Mouse (Mus musculus): Measurements from ENCODE around the gene Sgms1. TPM values are rescaled to one million over a fixed set of nuclear protein-coding genes. Genes with fewer than 3 reads are reported as not detected.

Gene Sgms1
- polyA plus RNA-seq, 1 experiment from 2014 or later, result 19.2 TPM

GRCm38 (mm10) chr19:32387403-32388190 lies 1.9 kb downstream of the Sgms1 start:
- 1% methylated on average over 60 of the region's 74 CpGs for WGBS
- peak overlapping the region; percentile 84 for H3K4me3 ChIP-seq (replicated peaks; ENCODE audit: low read length)
- H3K27ac ChIP-seq, result peak overlapping the region; percentile 97
- peaks cover 19% of the 10 kb centered on the region for H3K4me1 ChIP-seq (replicated peaks; ENCODE audit: control insufficient read depth, insufficient read depth, low read length)
- peak overlapping the region; percentile 82 for H3K9ac ChIP-seq
- H3K36me3 ChIP-seq (replicated peaks; ENCODE audit: control insufficient read depth, insufficient read depth), result no peaks in the 10 kb centered on the region
- H3K9me3 ChIP-seq (ENCODE audit: control insufficient read depth, low read length), result no peaks in the 10 kb centered on the region
- DNase-seq (ENCODE audit: low spot score) (no peak), ATAC-seq (ENCODE audit: low FRiP score) (peak; percentile 0)
- peak overlapping the region; percentile 87 for H3K4me2 ChIP-seq (replicated peaks)
- no peaks in the 10 kb centered on the region for H3K27me3 ChIP-seq (ENCODE audit: control insufficient read depth, insufficient read depth, low read length)

- no peak for ATAC-seq (ENCODE audit: low FRiP score)
- Histone ChIP-seq H3K4me3 (replicated peaks; ENCODE audit: low read length) (peak overlapping the region; percentile 84), H3K4me1 (replicated peaks; ENCODE audit: control insufficient read depth, insufficient read depth, low read length) (peaks cover 21% of the 10 kb centered on the region), H3K9ac (peak overlapping the region; percentile 82), H3K4me2 (replicated peaks) (peak overlapping the region; percentile 87), H3K27ac (no peak overlapping the region), H3K36me3 (replicated peaks; ENCODE audit: control insufficient read depth, insufficient read depth) (no peaks in the 10 kb centered on the region), H3K27me3 (ENCODE audit: control insufficient read depth, insufficient read depth, low read length) (no peaks in the 10 kb centered on the region), H3K9me3 (ENCODE audit: control insufficient read depth, low read length) (no peaks in the 10 kb centered on the region)
- 21% methylated on average over 19 of the region's 19 CpGs for WGBS
- peak; percentile 28 for DNase-seq (ENCODE audit: low spot score)
These were observed 2.7 kb downstream of the Sgms1 start for GRCm38 (mm10) chr19:32386556-32387402.

- H3K4me3 ChIP-seq (replicated peaks; ENCODE audit: low read length), result no peak overlapping the region
- 94% methylated on average over 8 of the region's 8 CpGs for WGBS
- no peaks in the 10 kb centered on the region for H3K9me3 ChIP-seq (ENCODE audit: control insufficient read depth, low read length)
- H3K4me1 ChIP-seq (replicated peaks; ENCODE audit: control insufficient read depth, insufficient read depth, low read length), result peaks cover 19% of the 10 kb centered on the region
- no peak overlapping the region for H3K9ac ChIP-seq
- H3K27ac ChIP-seq, result no peak overlapping the region
- H3K27me3 ChIP-seq (ENCODE audit: control insufficient read depth, insufficient read depth, low read length), result no peaks in the 10 kb centered on the region
- H3K36me3 ChIP-seq (replicated peaks; ENCODE audit: control insufficient read depth, insufficient read depth), result no peaks in the 10 kb centered on the region
- DNase-seq (ENCODE audit: low spot score) (no peak), ATAC-seq (ENCODE audit: low FRiP score) (no peak)
- no peak overlapping the region for H3K4me2 ChIP-seq (replicated peaks)
These were observed 5.8 kb downstream of the Sgms1 start for GRCm38 (mm10) chr19:32383738-32384137.

GRCm38 (mm10) chr19:32381511-32381961 lies 8.0 kb downstream of the Sgms1 start:
- ATAC-seq (ENCODE audit: low FRiP score), result peak; percentile 54

GRCm38 (mm10) chr19:32380748-32381147 lies 8.8 kb downstream of the Sgms1 start:
- no peaks in the 10 kb centered on the region for H3K9me3 ChIP-seq (ENCODE audit: control insufficient read depth, low read length)
- DNase-seq (ENCODE audit: low spot score) (no peak), ATAC-seq (ENCODE audit: low FRiP score) (no peak)
- no peaks in the 10 kb centered on the region for H3K27me3 ChIP-seq (ENCODE audit: control insufficient read depth, insufficient read depth, low read length)
- H3K4me1 ChIP-seq (replicated peaks; ENCODE audit: control insufficient read depth, insufficient read depth, low read length), result peaks cover 14% of the 10 kb centered on the region
- H3K9ac ChIP-seq, result no peak overlapping the region
- no peak overlapping the region for H3K4me3 ChIP-seq (replicated peaks; ENCODE audit: low read length)
- H3K36me3 ChIP-seq (replicated peaks; ENCODE audit: control insufficient read depth, insufficient read depth), result no peaks in the 10 kb centered on the region
- no peak overlapping the region for H3K4me2 ChIP-seq (replicated peaks)
- no peak overlapping the region for H3K27ac ChIP-seq
- 98% methylated on average over 11 of the region's 11 CpGs for WGBS

More at GRCm38 (mm10) chr19:32381511-32381961, 8.0 kb downstream of the Sgms1 start:
- WGBS, result 67% methylated on average over 3 of the region's 3 CpGs
- H3K9me3 ChIP-seq (ENCODE audit: control insufficient read depth, low read length), result no peaks in the 10 kb centered on the region
- no peak overlapping the region for H3K27ac ChIP-seq
- H3K9ac ChIP-seq, result no peak overlapping the region
- DNase-seq (ENCODE audit: low spot score), result peak; percentile 43
- no peak overlapping the region for H3K4me3 ChIP-seq (replicated peaks; ENCODE audit: low read length)
- H3K27me3 ChIP-seq (ENCODE audit: control insufficient read depth, insufficient read depth, low read length), result no peaks in the 10 kb centered on the region
- H3K4me2 ChIP-seq (replicated peaks), result no peak overlapping the region
- no peaks in the 10 kb centered on the region for H3K36me3 ChIP-seq (replicated peaks; ENCODE audit: control insufficient read depth, insufficient read depth)
- H3K4me1 ChIP-seq (replicated peaks; ENCODE audit: control insufficient read depth, insufficient read depth, low read length), result peaks cover 18% of the 10 kb centered on the region

GRCm38 (mm10) chr19:32379239-32379920 lies 10.1 kb downstream of the Sgms1 start:
- DNase-seq (ENCODE audit: low spot score), result no peak
- H3K4me3 ChIP-seq (replicated peaks; ENCODE audit: low read length), result no peak overlapping the region
- H3K4me2 ChIP-seq (replicated peaks), result no peak overlapping the region
- no peak overlapping the region for H3K27ac ChIP-seq
- ATAC-seq (ENCODE audit: low FRiP score), result no peak
- no peaks in the 10 kb centered on the region for H3K9me3 ChIP-seq (ENCODE audit: control insufficient read depth, low read length)
- H3K9ac ChIP-seq, result no peak overlapping the region
- WGBS, result 81% methylated on average over 6 of the region's 6 CpGs
- H3K36me3 ChIP-seq (replicated peaks; ENCODE audit: control insufficient read depth, insufficient read depth), result no peaks in the 10 kb centered on the region
- H3K4me1 ChIP-seq (replicated peaks; ENCODE audit: control insufficient read depth, insufficient read depth, low read length), result peaks cover 14% of the 10 kb centered on the region
- no peaks in the 10 kb centered on the region for H3K27me3 ChIP-seq (ENCODE audit: control insufficient read depth, insufficient read depth, low read length)

GRCm38 (mm10) chr19:32378581-32378980 lies 10.9 kb downstream of the Sgms1 start:
- H3K27ac ChIP-seq, result no peak overlapping the region
- WGBS, result 71% methylated on average over 3 of the region's 3 CpGs
- DNase-seq (ENCODE audit: low spot score) (no peak), ATAC-seq (ENCODE audit: low FRiP score) (no peak)
- no peaks in the 10 kb centered on the region for H3K36me3 ChIP-seq (replicated peaks; ENCODE audit: control insufficient read depth, insufficient read depth)
- no peaks in the 10 kb centered on the region for H3K9me3 ChIP-seq (ENCODE audit: control insufficient read depth, low read length)
- H3K4me2 ChIP-seq (replicated peaks), result no peak overlapping the region
- H3K9ac ChIP-seq, result no peak overlapping the region
- peaks cover 14% of the 10 kb centered on the region for H3K4me1 ChIP-seq (replicated peaks; ENCODE audit: control insufficient read depth, insufficient read depth, low read length)
- H3K27me3 ChIP-seq (ENCODE audit: control insufficient read depth, insufficient read depth, low read length), result no peaks in the 10 kb centered on the region
- H3K4me3 ChIP-seq (replicated peaks; ENCODE audit: low read length), result no peak overlapping the region

GRCm38 (mm10) chr19:32377701-32378325 lies 11.7 kb downstream of the Sgms1 start:
- H3K27me3 ChIP-seq (ENCODE audit: control insufficient read depth, insufficient read depth, low read length), result no peaks in the 10 kb centered on the region
- WGBS, result 55% methylated on average over 6 of the region's 7 CpGs
- H3K36me3 ChIP-seq (replicated peaks; ENCODE audit: control insufficient read depth, insufficient read depth), result no peaks in the 10 kb centered on the region
- H3K9me3 ChIP-seq (ENCODE audit: control insufficient read depth, low read length), result no peaks in the 10 kb centered on the region
- H3K4me2 ChIP-seq (replicated peaks), result no peak overlapping the region
- peaks cover 14% of the 10 kb centered on the region for H3K4me1 ChIP-seq (replicated peaks; ENCODE audit: control insufficient read depth, insufficient read depth, low read length)
- no peak for DNase-seq (ENCODE audit: low spot score)
- H3K9ac ChIP-seq, result no peak overlapping the region
- ATAC-seq (ENCODE audit: low FRiP score), result peak; percentile 57
- no peak overlapping the region for H3K4me3 ChIP-seq (replicated peaks; ENCODE audit: low read length)
- no peak overlapping the region for H3K27ac ChIP-seq
